Mouse (Mus musculus) E14TG2a.4 (cell line): ENCODE data around the gene Stk32b.

Source experiments
- CTCF ChIP-seq: conservative IDR thresholded peaks from 2 replicates; pipeline ENCODE4 v1.5.1; 2014; ENCODE audit warnings: low read length
- NANOG ChIP-seq: IDR thresholded peaks from 2 replicates; pipeline ENCODE4 v1.6.1; 2014; ENCODE audit warnings: borderline replicate concordance, low read length, mixed read lengths

DNA sequence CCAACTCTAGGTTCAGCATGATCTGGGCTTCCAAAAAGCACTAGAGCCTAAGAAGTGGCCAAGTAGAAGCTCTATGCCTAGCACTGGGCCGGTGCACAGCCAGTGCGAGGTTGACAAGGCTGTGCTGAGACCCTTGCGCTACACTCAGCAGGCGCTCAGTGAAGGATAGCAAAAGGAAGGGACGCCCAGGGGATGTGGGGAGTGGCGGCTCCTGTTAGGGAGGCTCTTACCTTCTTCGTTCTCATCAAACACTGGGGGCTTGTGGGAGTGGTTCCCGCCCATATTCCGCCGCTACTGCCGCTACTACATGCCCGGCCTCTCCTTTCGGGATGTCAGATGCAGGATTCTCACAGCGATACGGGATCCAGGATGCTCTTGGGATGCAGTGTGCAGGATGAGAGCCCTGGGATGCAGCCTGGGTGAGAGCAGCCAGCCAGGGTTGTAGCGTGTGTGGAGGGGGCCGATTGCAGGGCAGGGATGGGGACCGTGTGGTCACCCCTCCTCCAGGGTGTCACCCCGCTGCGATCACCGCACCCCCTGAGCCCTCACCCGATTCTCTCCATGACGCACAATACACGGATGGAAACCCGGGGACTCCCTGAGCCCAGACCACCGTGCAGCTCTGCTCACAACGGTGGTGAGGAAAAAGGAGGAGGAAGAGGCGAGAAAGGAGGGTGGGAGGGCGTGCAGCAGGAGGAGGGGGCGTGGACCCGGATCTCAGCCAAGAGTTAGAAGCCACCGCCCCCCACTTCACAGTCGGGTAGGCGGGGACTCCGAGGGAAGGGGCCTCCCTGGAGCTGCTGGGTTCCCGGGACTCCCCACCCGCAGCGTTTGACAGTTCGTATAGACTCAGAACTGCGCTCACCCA, at the start of gene Stk32b:
- TF ChIP-seq CTCF (no peak), NANOG (no peak)
